Mouse (Mus musculus) intestine, embryonic 14.5 days (tissue): ENCODE results near the gene Ftcd. TPM values are rescaled to one million over a fixed set of nuclear protein-coding genes. Genes with fewer than 3 reads are reported as not detected.

Experiments used
- ATAC-seq: fragments of 200-750 bp; cut with Nextera tagmentation; replicated peaks from 2 replicates; pipeline ENCODE4 v1.8.0; 2017; ENCODE audit warnings: low read depth, moderate number of reproducible peaks, moderate TSS enrichment, moderate library complexity; ENCODE audit not compliant: low FRiP score, low TSS enrichment
- DNase-seq: peaks from one replicate; pipeline ENCODE4 v3.0.0-alpha.2; 2018; ENCODE audit warnings: low spot score
- H3K27ac ChIP-seq: fragments of 300-500 bp; sonication (generic); 2 replicates; pipeline ENCODE4 v1.5.1; 2014; ENCODE audit warnings: low read depth, mild to moderate bottlenecking, control low read depth
- H3K27me3 ChIP-seq: fragments of 300-500 bp; sonication (generic); replicated peaks from 2 replicates; pipeline ENCODE4 v1.6.1; 2014; ENCODE audit warnings: low read length, control low read depth; ENCODE audit not compliant: control insufficient read depth, insufficient read depth
- H3K36me3 ChIP-seq: fragments of 300-500 bp; sonication (generic); 2 replicates; pipeline ENCODE4 v1.6.1; 2014; ENCODE audit warnings: low read length, control low read depth; ENCODE audit not compliant: control insufficient read depth, insufficient read depth
- H3K4me1 ChIP-seq: fragments of 300-500 bp; sonication (generic); replicated peaks from 2 replicates; pipeline ENCODE4 v1.6.1; 2014; ENCODE audit warnings: low read length, control low read depth, mixed read lengths; ENCODE audit not compliant: control insufficient read depth, insufficient read depth
- H3K4me2 ChIP-seq: fragments of 300-500 bp; sonication (generic); 2 replicates; pipeline ENCODE4 v1.6.1; 2014; ENCODE audit warnings: low read length
- H3K4me3 ChIP-seq: fragments of 300-500 bp; sonication (generic); 2 replicates; pipeline ENCODE4 v1.5.1; 2014; ENCODE audit warnings: low read depth, low read length, control low read depth, mixed read lengths
- H3K9ac ChIP-seq: fragments of 300-500 bp; sonication (generic); 2 replicates; pipeline ENCODE4 v1.6.1; 2014; ENCODE audit warnings: mild to moderate bottlenecking, low read length
- H3K9me3 ChIP-seq: fragments of 300-500 bp; sonication (generic); 2 replicates; pipeline ENCODE4 v1.6.1; 2016; ENCODE audit warnings: low read length, control low read depth; ENCODE audit not compliant: control insufficient read depth
- WGBS: fragments of 180-500 bp; shearing (Covaris S2); extraction: QIAGEN DNeasy Blood & Tissue Kit; methylation state at CpG from one replicate; pipeline ENCODE4 v1.1.7; 2014; 5-methylcytosine and 5-hydroxymethylcytosine counted together
- polyA plus RNA-seq: library from polyadenylated mRNA; unstranded; fragments of >200 nt; fragmentation: Nextera tagmentation; extraction: Ambion mirVana; gene quantifications from 2 replicates; pipeline ENCODE4 v1.2.1, GENCODE M21; 2014

The Ftcd gene
- polyA plus RNA-seq, 1 experiment from 2014 or later = 0.11 TPM

- Histone ChIP-seq H3K9ac (no peak overlapping the region; the same call in 1 of the 2 replicates), H3K36me3 (0 out of 2 replicates have a peak, but pooled peaks cover 3% of the 10 kb centered on the region), H3K9me3 (no peaks in the 10 kb centered on the region), H3K4me3 (no peak overlapping the region), H3K4me2 (peak overlapping the region; percentile 80), H3K4me1 (peaks cover 18% of the 10 kb centered on the region), H3K27me3 (no peaks in the 10 kb centered on the region), H3K27ac (peak overlapping the region; percentile 85)
- 16% methylated on average over 7 of the region's 7 CpGs for WGBS
- ATAC-seq (no peak; the same call in 1 of the 2 replicates), DNase-seq (no peak)
Measured at GRCm38 (mm10) chr10:76623734-76624133, 48.3 kb downstream of the Ftcd start.

DNA sequence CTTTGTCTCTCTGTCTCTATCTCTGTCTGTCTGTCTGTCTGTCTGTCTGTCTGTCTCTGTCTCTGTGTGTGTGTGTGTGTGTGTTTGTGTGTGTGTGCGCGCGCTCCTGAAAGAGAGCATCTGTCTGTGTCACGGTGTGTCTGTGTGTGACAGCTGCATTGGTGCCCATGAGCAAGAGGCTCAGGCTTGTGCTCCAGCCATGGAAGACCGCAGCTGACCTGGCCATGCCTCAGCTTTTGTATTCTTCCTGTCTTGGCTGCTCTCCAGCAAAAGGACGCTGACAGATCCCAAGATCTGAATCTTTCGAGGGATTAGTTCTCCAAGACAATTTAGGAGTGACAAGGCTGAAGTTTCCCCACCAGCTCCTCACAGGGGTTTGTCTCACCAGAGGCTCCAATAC, 49.5 kb downstream of the Ftcd start:
- no peak overlapping the region for H3K4me2 ChIP-seq
- ATAC-seq = no peak
- 63% methylated on average over 7 of the region's 7 CpGs for WGBS
- no peak overlapping the region for H3K27ac ChIP-seq
- H3K9ac ChIP-seq = no peak overlapping the region
- no peaks in the 10 kb centered on the region for H3K9me3 ChIP-seq
- H3K4me1 ChIP-seq = peaks cover 18% of the 10 kb centered on the region
- no peak for DNase-seq
- H3K4me3 ChIP-seq = no peak overlapping the region
- H3K27me3 ChIP-seq = no peaks in the 10 kb centered on the region
- no peaks in the 10 kb centered on the region for H3K36me3 ChIP-seq

- H3K4me1 ChIP-seq = peaks cover 18% of the 10 kb centered on the region
- no peak overlapping the region for H3K4me3 ChIP-seq
- DNase-seq (no peak), ATAC-seq (no peak)
- no peaks in the 10 kb centered on the region for H3K36me3 ChIP-seq
- 42% methylated on average over 5 of the region's 5 CpGs for WGBS
- H3K4me2 ChIP-seq = no peak overlapping the region
- peak overlapping the region; percentile 39 for H3K27ac ChIP-seq
- no peak overlapping the region for H3K9ac ChIP-seq
- H3K9me3 ChIP-seq = no peaks in the 10 kb centered on the region
- H3K27me3 ChIP-seq = no peaks in the 10 kb centered on the region
Measured at GRCm38 (mm10) chr10:76627714-76628113, 52.3 kb downstream of the Ftcd start.

DNA sequence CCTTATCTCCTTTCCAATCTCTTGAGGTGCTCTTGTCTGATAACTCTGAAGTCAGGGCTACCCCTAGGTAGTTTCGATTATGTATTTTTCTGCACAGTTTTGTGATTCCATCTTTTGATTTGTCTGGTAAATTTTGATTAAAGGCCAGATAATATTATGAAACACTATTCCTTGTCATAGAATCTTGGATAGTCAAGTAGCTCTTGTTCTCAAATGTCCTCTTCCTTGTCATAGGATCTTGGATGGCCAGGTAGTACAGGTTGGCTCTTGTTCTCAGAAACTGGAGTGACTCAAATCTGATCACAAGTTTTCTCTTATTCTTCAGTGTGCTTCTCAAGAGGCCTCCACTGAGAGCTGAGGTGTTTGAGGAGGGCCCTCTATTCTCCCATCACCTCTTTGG, 55.2 kb downstream of the Ftcd start:
- peak overlapping the region; percentile 64; the same call in 1 of the 2 replicates for H3K27ac ChIP-seq
- no peaks in the 10 kb centered on the region for H3K27me3 ChIP-seq
- H3K4me3 ChIP-seq = no peak overlapping the region
- DNase-seq (no peak), ATAC-seq (no peak)
- H3K4me1 ChIP-seq = peaks cover 11% of the 10 kb centered on the region
- H3K9me3 ChIP-seq = no peaks in the 10 kb centered on the region
- H3K9ac ChIP-seq = no peak overlapping the region
- no peaks in the 10 kb centered on the region for H3K36me3 ChIP-seq
- whole genome bisulfite sequencing = 93% methylated on average over 1 of the region's 1 CpGs
- H3K4me2 ChIP-seq = no peak overlapping the region

- H3K9ac ChIP-seq = no peak overlapping the region
- no peaks in the 10 kb centered on the region for H3K36me3 ChIP-seq
- H3K27ac ChIP-seq = peak overlapping the region; percentile 6; the same call in 1 of the 2 replicates
- no peak overlapping the region for H3K4me2 ChIP-seq
- ATAC-seq = no peak
- peaks cover 13% of the 10 kb centered on the region for H3K4me1 ChIP-seq
- no peaks in the 10 kb centered on the region for H3K9me3 ChIP-seq
- H3K4me3 ChIP-seq = no peak overlapping the region
- WGBS = 71% methylated on average over 8 of the region's 8 CpGs
- no peak for DNase-seq
- no peaks in the 10 kb centered on the region for H3K27me3 ChIP-seq
Measured at GRCm38 (mm10) chr10:76632630-76633029, 57.2 kb downstream of the Ftcd start.

- ATAC-seq (no peak), DNase-seq (no peak)
- Histone ChIP-seq H3K27ac (peak overlapping the region; percentile 72), H3K4me2 (no peak overlapping the region), H3K36me3 (no peaks in the 10 kb centered on the region), H3K4me3 (no peak overlapping the region), H3K4me1 (peaks cover 13% of the 10 kb centered on the region), H3K9ac (no peak overlapping the region), H3K9me3 (no peaks in the 10 kb centered on the region), H3K27me3 (no peaks in the 10 kb centered on the region)
- WGBS = 49% methylated on average over 7 of the region's 7 CpGs
Measured at GRCm38 (mm10) chr10:76634094-76634571, 58.7 kb downstream of the Ftcd start.

DNA sequence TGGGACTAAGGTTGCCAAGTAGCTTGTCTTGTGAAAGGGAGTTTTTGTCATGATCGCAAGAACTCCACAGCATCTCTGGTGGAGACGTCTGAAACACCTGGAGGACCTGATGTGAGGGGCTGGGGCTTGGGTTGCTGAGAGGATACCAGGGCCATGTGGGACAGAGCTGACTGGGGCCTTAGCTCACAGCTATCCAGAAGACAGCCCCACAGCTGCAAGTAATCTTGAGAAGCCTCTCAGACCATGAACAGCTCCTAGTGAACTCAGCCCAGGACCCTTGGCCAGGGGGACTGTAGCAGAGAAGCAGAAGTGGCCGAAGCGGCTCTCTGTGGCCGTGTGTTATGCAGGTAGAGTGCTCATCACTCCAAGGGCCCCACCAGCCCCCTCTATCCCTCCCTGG, 59.1 kb downstream of the Ftcd start:
- H3K4me3 ChIP-seq = no peak overlapping the region
- H3K9me3 ChIP-seq = no peaks in the 10 kb centered on the region
- DNase-seq (no peak), ATAC-seq (no peak)
- 81% methylated on average over 5 of the region's 5 CpGs for WGBS
- no peaks in the 10 kb centered on the region for H3K27me3 ChIP-seq
- H3K27ac ChIP-seq = peak overlapping the region; percentile 72
- no peaks in the 10 kb centered on the region for H3K36me3 ChIP-seq
- H3K4me1 ChIP-seq = peaks cover 13% of the 10 kb centered on the region
- H3K4me2 ChIP-seq = no peak overlapping the region
- no peak overlapping the region for H3K9ac ChIP-seq

DNA sequence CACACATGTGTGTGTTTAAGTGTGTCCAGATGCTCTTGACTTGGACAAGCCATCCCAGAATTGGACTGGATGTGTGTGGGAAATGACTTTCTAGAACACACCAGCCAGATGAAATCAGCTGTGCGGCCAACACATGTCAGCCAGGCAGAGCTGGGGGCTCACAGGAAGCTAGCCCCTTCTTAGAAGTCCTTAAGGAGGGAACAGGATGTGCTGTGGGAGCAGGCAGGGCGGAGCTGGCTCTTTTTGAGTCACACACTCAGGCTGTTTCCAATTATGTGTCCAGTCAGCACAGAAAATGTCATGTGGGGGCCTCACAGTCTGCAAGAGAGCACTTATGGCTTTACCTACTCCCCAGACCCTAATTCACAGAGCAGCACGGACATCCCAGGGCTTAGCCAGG, 60.6 kb downstream of the Ftcd start:
- no peaks in the 10 kb centered on the region for H3K9me3 ChIP-seq
- no peak for DNase-seq
- no peaks in the 10 kb centered on the region for H3K27me3 ChIP-seq
- H3K4me2 ChIP-seq = no peak overlapping the region
- 63% methylated on average over 3 of the region's 3 CpGs for WGBS
- H3K4me1 ChIP-seq = peaks cover 13% of the 10 kb centered on the region
- H3K36me3 ChIP-seq = no peaks in the 10 kb centered on the region
- no peak overlapping the region for H3K9ac ChIP-seq
- peak overlapping the region; percentile 22; the same call in 1 of the 2 replicates for H3K27ac ChIP-seq
- H3K4me3 ChIP-seq = no peak overlapping the region
- ATAC-seq = no peak

DNA sequence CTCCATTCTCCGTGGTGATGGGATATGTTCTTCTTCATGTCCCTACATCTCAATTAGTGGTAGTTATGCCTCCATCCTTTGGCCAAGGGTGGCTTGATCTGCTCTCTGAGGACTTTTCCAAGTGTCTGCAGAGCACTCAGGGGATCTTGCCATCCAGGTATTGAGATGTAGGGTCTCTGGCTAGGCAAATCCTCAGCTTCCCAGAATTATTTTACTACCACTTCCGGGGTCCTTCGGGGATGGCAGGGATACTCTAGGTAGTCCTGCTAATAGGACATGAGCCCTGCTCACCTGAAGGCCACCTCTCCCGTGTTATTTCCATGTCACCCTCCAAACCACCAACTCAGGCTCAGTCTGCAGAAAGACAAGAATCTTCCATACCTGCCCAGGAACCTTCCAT, 61.2 kb downstream of the Ftcd start:
- 95% methylated on average over 4 of the region's 4 CpGs for WGBS

More for the DNA sequence above, 61.2 kb downstream of the Ftcd start:
- H3K27me3 ChIP-seq = no peaks in the 10 kb centered on the region
- no peak for DNase-seq
- no peaks in the 10 kb centered on the region for H3K9me3 ChIP-seq
- no peak for ATAC-seq
- H3K36me3 ChIP-seq = no peaks in the 10 kb centered on the region
- H3K27ac ChIP-seq = peak overlapping the region; percentile 22; the same call in 1 of the 2 replicates
- no peak overlapping the region for H3K9ac ChIP-seq
- no peak overlapping the region for H3K4me2 ChIP-seq
- H3K4me3 ChIP-seq = no peak overlapping the region
- H3K4me1 ChIP-seq = peaks cover 13% of the 10 kb centered on the region
